Mouse (Mus musculus) olfactory bulb, adult 2 months (tissue): ENCODE data around the gene Pcid2. TPM values are rescaled to one million over a fixed set of nuclear protein-coding genes. Genes with fewer than 3 reads are reported as not detected.

Experiments used
- H3K27ac ChIP-seq: fragments of 200-500 bp; 2 replicates; pipeline ENCODE4 v1.5.1; 2012; ENCODE audit warnings: low read depth, low read length; ENCODE audit not compliant: insufficient read depth
- H3K4me1 ChIP-seq: fragments of 200-500 bp; 2 replicates; pipeline ENCODE4 v1.6.1; 2012; ENCODE audit warnings: low read length; ENCODE audit not compliant: control insufficient read depth, insufficient read depth
- H3K4me3 ChIP-seq: fragments of 200-500 bp; 2 replicates; pipeline ENCODE4 v1.5.1; 2012; ENCODE audit warnings: mild to moderate bottlenecking, low read depth, low read length, moderate library complexity; ENCODE audit not compliant: insufficient read depth
- CTCF ChIP-seq: fragments of 200-500 bp; IDR thresholded peaks from 2 replicates; pipeline ENCODE4 v1.5.1; 2012; ENCODE audit warnings: low read depth, mild to moderate bottlenecking, low read length, moderate library complexity; ENCODE audit not compliant: insufficient read depth
- POLR2A ChIP-seq: fragments of 200-500 bp; IDR thresholded peaks from 2 replicates; pipeline ENCODE4 v1.6.1; 2012; ENCODE audit warnings: mild to moderate bottlenecking, low read depth, low read length, moderate library complexity; ENCODE audit not compliant: insufficient read depth
- WGBS: fragments of 180-500 bp; shearing (Covaris S2); methylation state at CpG from one replicate; pipeline ENCODE4 v1.1.7; 2018; 5-methylcytosine and 5-hydroxymethylcytosine counted together
- polyA plus RNA-seq: library from polyadenylated mRNA; stranded (reverse); fragments of >200 nt; gene quantifications from 2 replicates; pipeline ENCODE4 v1.2.4, GENCODE M21; 2012; ENCODE audit warnings: low replicate concordance; ENCODE audit not compliant: missing spikeins, insufficient read depth, insufficient read length

The Pcid2 gene
- polyA plus RNA-seq, 1 experiment = not detected

DNA sequence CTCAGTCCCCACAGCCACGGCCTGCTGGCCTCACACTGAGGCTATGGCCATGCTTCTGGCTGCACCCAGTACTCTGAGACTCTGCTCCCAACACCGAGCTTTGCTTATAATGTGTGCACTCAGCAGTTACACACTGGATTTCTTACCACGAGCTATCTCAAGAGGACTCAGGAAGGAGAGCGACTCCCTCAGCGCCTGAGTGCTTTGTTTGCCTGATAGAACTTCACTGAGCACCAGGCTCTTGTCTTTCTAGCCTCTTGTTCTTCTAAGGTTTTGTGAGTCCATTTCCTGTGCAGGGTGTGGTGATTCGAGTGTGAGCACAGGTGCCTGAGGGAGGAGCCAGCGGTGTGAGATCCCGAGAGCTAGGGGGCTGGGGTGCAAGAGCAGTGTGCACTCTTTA lies 19.6 kb upstream of the Pcid2 start:
- WGBS = 92% methylated on average over 8 of the region's 8 CpGs
- Histone ChIP-seq H3K4me1 (no peaks in the 10 kb centered on the region), H3K4me3 (no peak overlapping the region), H3K27ac (no peak overlapping the region)
- TF ChIP-seq CTCF (no peak), POLR2A (no peak)

- Histone ChIP-seq H3K4me3 (no peak overlapping the region), H3K27ac (no peak overlapping the region), H3K4me1 (no peaks in the 10 kb centered on the region)
- WGBS = 89% methylated on average over 7 of the region's 7 CpGs
- no peak for TF ChIP-seq CTCF
- TF ChIP-seq POLR2A = no peak
Observed at GRCm38 (mm10) chr8:13122887-13123421, 17.7 kb upstream of the Pcid2 start.

DNA sequence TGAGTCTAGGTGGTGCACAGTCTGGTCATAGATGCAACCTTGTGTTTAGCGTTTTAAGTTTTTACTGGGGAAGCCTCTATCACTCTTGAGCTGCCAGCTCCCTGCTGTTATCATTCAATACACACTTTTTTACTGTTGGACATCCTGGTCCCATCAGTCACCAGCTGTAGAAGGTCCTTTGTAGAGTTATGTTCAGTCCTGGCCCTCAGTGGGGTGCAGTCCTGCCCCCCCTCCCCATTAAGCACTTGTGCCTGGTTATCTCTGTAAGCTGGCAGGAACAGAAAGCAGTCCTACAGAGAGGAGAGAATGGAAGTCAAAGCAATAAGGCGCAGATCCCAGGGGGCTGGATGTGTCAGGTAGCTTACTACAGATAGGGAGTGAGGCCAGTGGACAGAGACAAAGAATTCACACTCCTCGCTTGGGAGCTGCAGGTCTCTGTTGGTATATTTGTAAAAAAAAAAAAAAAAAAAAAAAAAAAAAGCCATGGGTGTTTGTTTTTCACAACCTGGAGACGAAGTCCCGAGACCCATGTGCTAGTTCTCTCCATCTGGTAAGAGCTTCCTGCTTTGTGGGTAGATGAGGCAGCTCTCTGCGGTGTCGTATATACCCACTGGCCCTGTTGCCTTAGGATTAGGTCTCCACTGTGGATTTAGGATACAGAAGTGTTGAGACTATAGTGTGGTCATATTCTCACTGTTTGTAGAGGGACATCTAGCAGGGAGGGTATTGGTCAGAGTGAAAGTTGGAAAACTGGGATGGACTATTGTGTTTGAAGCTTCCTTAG lies 15.8 kb upstream of the Pcid2 start:
- Histone ChIP-seq H3K4me3 (no peak overlapping the region), H3K4me1 (no peaks in the 10 kb centered on the region), H3K27ac (no peak overlapping the region)
- WGBS = 86% methylated on average over 7 of the region's 7 CpGs
- TF ChIP-seq CTCF (no peak), POLR2A (no peak)

GRCm38 (mm10) chr8:13118516-13118915 lies 13.3 kb upstream of the Pcid2 start:
- no peak for TF ChIP-seq CTCF
- TF ChIP-seq POLR2A = no peak
- 76% methylated on average over 3 of the region's 3 CpGs for WGBS

DNA sequence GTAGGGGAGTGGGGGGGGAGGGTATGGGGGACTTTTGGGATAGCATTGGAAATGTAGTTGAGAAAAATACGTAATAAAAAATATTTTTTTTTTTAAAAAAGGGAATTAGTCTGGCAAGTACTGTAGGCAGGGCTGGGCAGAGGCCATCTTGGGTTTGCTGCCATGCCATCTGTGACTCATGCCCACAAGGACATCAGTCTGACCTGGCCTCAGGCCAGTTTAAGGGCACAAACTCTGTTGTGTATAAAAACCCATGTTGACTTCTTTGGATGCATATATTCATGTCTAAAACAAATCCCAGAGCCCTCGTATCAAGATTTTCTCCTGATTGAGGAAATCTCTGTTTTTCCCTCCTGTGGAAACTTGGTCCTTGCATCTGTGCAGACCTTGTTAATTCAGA lies 11.8 kb upstream of the Pcid2 start:
- no peak for TF ChIP-seq CTCF
- no peak for TF ChIP-seq POLR2A
- WGBS = 96% methylated on average over 2 of the region's 2 CpGs
- Histone ChIP-seq H3K27ac (no peak overlapping the region), H3K4me3 (no peak overlapping the region), H3K4me1 (no peaks in the 10 kb centered on the region)

More at GRCm38 (mm10) chr8:13118516-13118915, 13.3 kb upstream of the Pcid2 start:
- no peaks in the 10 kb centered on the region for H3K4me1 ChIP-seq
- no peak overlapping the region for H3K27ac ChIP-seq
- H3K4me3 ChIP-seq = no peak overlapping the region

GRCm38 (mm10) chr8:13113232-13113631 lies 8.0 kb upstream of the Pcid2 start:
- H3K4me3 ChIP-seq = no peak overlapping the region
- no peak overlapping the region for H3K27ac ChIP-seq
- WGBS = 90% methylated on average over 4 of the region's 4 CpGs
- H3K4me1 ChIP-seq = peaks cover 5% of the 10 kb centered on the region; the same call in 1 of the 2 replicates
- no peak for TF ChIP-seq POLR2A
- TF ChIP-seq CTCF = no peak

DNA sequence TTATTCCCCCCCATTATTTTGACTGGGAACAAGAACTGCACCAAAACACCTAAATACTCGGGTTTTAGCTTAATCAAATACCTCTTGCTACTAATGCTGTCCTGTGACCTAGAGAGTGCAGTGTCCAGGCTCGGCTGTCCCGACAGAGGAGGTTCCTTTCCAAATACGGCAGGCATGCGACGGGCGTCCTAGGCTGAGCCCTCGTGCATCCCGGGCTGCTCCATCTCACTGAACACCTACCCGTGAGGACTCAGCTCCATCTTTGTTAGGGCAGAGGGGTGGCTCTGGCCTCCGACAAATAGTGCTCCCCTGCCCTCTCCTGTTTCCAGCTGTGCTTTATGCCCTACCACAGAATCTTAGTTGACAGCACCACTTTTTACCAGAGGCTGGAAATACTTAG lies 6.7 kb upstream of the Pcid2 start:
- H3K4me1 ChIP-seq = peaks cover 5% of the 10 kb centered on the region; the same call in 1 of the 2 replicates
- WGBS = 85% methylated on average over 11 of the region's 11 CpGs
- no peak overlapping the region for H3K4me3 ChIP-seq
- no peak for TF ChIP-seq CTCF
- TF ChIP-seq POLR2A = no peak
- H3K27ac ChIP-seq = no peak overlapping the region

DNA sequence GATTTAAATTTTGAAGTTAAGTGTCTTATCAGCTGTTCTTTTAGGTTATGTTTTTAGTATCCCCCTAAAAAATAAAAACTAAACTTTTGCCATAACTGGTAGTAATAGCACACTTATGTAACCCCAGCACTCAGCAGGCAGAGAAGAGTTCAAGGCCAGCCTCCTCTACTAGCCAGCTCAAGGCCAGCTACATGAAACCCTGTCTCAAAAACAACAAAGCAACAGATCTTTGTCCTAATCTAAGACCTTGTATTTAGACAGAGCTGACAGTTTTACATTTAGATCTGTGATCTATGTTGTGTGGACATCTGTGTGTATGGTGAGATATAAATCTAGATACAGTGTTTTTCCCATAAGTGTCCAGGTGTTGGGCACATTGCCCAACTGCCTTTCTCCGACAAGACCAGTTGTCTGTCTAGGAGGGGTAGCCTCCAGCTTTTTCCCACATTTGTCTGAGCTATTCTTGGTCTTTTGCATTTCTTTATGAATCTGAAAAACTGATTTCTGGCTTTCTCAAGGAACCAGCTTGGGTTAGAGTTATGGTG lies 4.2 kb upstream of the Pcid2 start:
- 86% methylated on average over 1 of the region's 1 CpGs for WGBS
- no peak for TF ChIP-seq POLR2A
- TF ChIP-seq CTCF = no peak
- Histone ChIP-seq H3K27ac (no peak overlapping the region), H3K4me1 (peaks cover 5% of the 10 kb centered on the region; the same call in 1 of the 2 replicates), H3K4me3 (no peak overlapping the region)

DNA sequence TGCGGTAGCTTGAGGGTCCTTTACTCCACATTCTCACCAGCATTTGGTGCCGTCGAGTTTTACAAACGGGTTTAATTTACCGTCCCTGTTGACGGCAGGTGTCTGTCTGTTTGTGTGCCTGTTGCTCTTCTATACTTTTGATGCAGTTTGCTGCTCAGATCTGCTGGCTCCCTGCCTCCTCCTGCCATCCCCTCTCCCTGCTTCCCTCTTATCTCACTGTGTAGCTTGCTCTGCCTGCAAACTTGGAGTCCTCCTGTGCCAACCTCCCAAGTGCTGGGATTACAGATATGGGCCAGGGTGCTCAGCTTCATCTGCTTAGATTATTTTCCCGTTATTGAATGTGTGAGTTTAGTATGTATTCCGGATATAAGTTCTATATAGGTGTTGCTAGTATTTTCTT lies 3.7 kb upstream of the Pcid2 start:
- no peak for TF ChIP-seq CTCF
- no peak for TF ChIP-seq POLR2A
- Histone ChIP-seq H3K4me1 (peaks cover 5% of the 10 kb centered on the region; the same call in 1 of the 2 replicates), H3K4me3 (no peak overlapping the region), H3K27ac (no peak overlapping the region)
- WGBS = 88% methylated on average over 8 of the region's 8 CpGs
